Mouse (Mus musculus) T-cell, adult 2 months (primary cell): Measurements from ENCODE around the gene Gm12355.

ENCODE experiments used
- DNase-seq: peaks from one replicate; pipeline ENCODE4 v3.0.0; 2022; ENCODE audit warnings: low spot score

Gene Gm12355

GRCm38 (mm10) chr11:98602090-98602690 lies 23.3 kb downstream of the Gm12355 start:
- DNase-seq = no peak

GRCm38 (mm10) chr11:98599291-98599690 lies 26.2 kb downstream of the Gm12355 start:
- DNase-seq = no peak

- DNase-seq = no peak
Measured at GRCm38 (mm10) chr11:98598851-98599290, 26.6 kb downstream of the Gm12355 start.

- no peak for DNase-seq
Measured at GRCm38 (mm10) chr11:98597991-98598390, 27.5 kb downstream of the Gm12355 start, which contains the start of gene Lrrc3c. Lrrc3c (plus strand) TSS chr11:98598291.

GRCm38 (mm10) chr11:98597363-98597762 lies 28.1 kb downstream of the Gm12355 start:
- peak; percentile 78 for DNase-seq

- DNase-seq = no peak
Measured at GRCm38 (mm10) chr11:98595955-98596354, 29.5 kb downstream of the Gm12355 start.

- DNase-seq = no peak
Measured at GRCm38 (mm10) chr11:98595473-98595872, 30.0 kb downstream of the Gm12355 start.

- no peak for DNase-seq
Measured at GRCm38 (mm10) chr11:98595021-98595420, 30.4 kb downstream of the Gm12355 start.

GRCm38 (mm10) chr11:98590548-98591445 lies 34.7 kb downstream of the Gm12355 start:
- no peak for DNase-seq

GRCm38 (mm10) chr11:98589306-98589705 lies 36.2 kb downstream of the Gm12355 start:
- DNase-seq = no peak

- no peak for DNase-seq
Measured at GRCm38 (mm10) chr11:98588833-98589281, 36.6 kb downstream of the Gm12355 start.

GRCm38 (mm10) chr11:98587684-98588546 lies 37.5 kb downstream of the Gm12355 start:
- peak; percentile 53 for DNase-seq

- peak; percentile 98 for DNase-seq
Measured at GRCm38 (mm10) chr11:98586892-98587563, 38.4 kb downstream of the Gm12355 start, which contains the start of gene Ormdl3. Ormdl3 (minus strand) TSS chr11:98587368.

- DNase-seq = no peak
Measured at GRCm38 (mm10) chr11:98586087-98586891, 39.2 kb downstream of the Gm12355 start.

GRCm38 (mm10) chr11:98584629-98585177 lies 40.8 kb downstream of the Gm12355 start:
- no peak for DNase-seq

- DNase-seq = no peak
Measured at GRCm38 (mm10) chr11:98584146-98584545, 41.3 kb downstream of the Gm12355 start.

GRCm38 (mm10) chr11:98583571-98583970 lies 41.9 kb downstream of the Gm12355 start:
- DNase-seq = no peak

- no peak for DNase-seq
Measured at GRCm38 (mm10) chr11:98583265-98583552, 42.3 kb downstream of the Gm12355 start.

- no peak for DNase-seq
Measured at GRCm38 (mm10) chr11:98582551-98583264, 42.8 kb downstream of the Gm12355 start.

- DNase-seq = no peak
Measured at GRCm38 (mm10) chr11:98582030-98582388, 43.5 kb downstream of the Gm12355 start.
